Mouse (Mus musculus): Measurements from ENCODE around the gene Ceacam18. TPM values are rescaled to one million over a fixed set of nuclear protein-coding genes. Genes with fewer than 3 reads are reported as not detected.

Ceacam18 gene
- total and polyA plus RNA-seq, 3 experiments, result not detected

GRCm38 (mm10) chr7:43690118-43690517 lies 55.6 kb downstream of the Ceacam18 start, which contains the start of gene Klk14:
Gene Klk14, plus strand, starts transcription at chr7:43690418.
- in situ Hi-C loops (cut with MboI; ENCODE audit: low pct_ligation_motif_present, low pct_unique_long_range_greater_than_20kb, low sequenced_read_pairs) (no loop called here), dilution Hi-C loops (cut with MboI; ENCODE audit: extremely low pct_ligation_motif_present, extremely low pct_unique_long_range_greater_than_20kb, low sequenced_read_pairs) (no loop called here)
- Histone ChIP-seq H3K9me3 (replicated peaks; ENCODE audit: low read length) (no peaks in the 10 kb centered on the region), H3K4me3 (replicated peaks in 1 of 3; ENCODE audit: low read depth in 2 of 3, low read length in 2 of 3, poor library complexity in 1 of 3) (no peak within 1 kb of the TSS), H3K4me1 (ENCODE audit: control insufficient read depth in 1 of 2, insufficient read depth in 2 of 2) (peaks cover 0 to 3% of the 10 kb centered on the region in 2 experiments; a peak in 1 of 4 replicates), H3K9ac (ENCODE audit: insufficient read depth, low read depth) (no peak within 1 kb of the TSS), H3K79me2 (replicated peaks; ENCODE audit: control insufficient read depth, extremely low read depth, insufficient read depth, poor library complexity, severe bottlenecking) (no peaks in the 10 kb centered on the region), H3K4me2 (ENCODE audit: insufficient read depth, low read depth, poor library complexity, severe bottlenecking) (no peak within 1 kb of the TSS), H3K27ac (ENCODE audit: insufficient read depth, low read depth) (no peak within 1 kb of the TSS), H3K36me3 (replicated peaks in 1 of 2; ENCODE audit: control insufficient read depth in 1 of 2, insufficient read depth in 1 of 2, low read length in 1 of 2) (no peaks in the 10 kb centered on the region), H3K27me3 (replicated peaks) (peaks cover 84% of the 10 kb centered on the region)
- no peak for TF ChIP-seq SMC3 (IDR thresholded peaks at IDR 0.05; ENCODE audit: low read depth, low read length)
- TF ChIP-seq ZNF384 (IDR thresholded peaks at IDR 0.05; ENCODE audit: low read depth, low read length), result no peak
- no peak for TF ChIP-seq MAX (IDR thresholded peaks at IDR 0.05; ENCODE audit: low read length)
- TF ChIP-seq CHD1 (IDR thresholded peaks at IDR 0.05; ENCODE audit: low read depth, low read length), result no peak
- TF ChIP-seq MEF2A (IDR thresholded peaks at IDR 0.05; ENCODE audit: borderline replicate concordance, low read depth, low read length), result no peak
- TF ChIP-seq IRF4 (IDR thresholded peaks at IDR 0.05; ENCODE audit: low read depth, low read length), result no peak
- TF ChIP-seq MYC (IDR thresholded peaks at IDR 0.05; ENCODE audit: low read depth, low read length), result no peak
- TF ChIP-seq MXI1 (IDR thresholded peaks at IDR 0.05; ENCODE audit: low read depth, low read length), result no peak
- TF ChIP-seq EP300 (IDR thresholded peaks at IDR 0.05; ENCODE audit: low read length), result no peak
- no peak for TF ChIP-seq NRF1 (IDR thresholded peaks at IDR 0.05; ENCODE audit: low read depth, low read length)
- TF ChIP-seq ZC3H11A (IDR thresholded peaks at IDR 0.05; ENCODE audit: low read depth, low read length), result no peak
- no peak for TF ChIP-seq ZKSCAN1 (IDR thresholded peaks at IDR 0.05; ENCODE audit: borderline replicate concordance, low read depth, low read length)
- no peak for DNase-seq (ENCODE audit: extremely low read depth)

Other genes starting within 250 kb of the Ceacam18 start
Only the 20 nearest of the 26 such genes appear.
- gene Etfb, start 190.6 kb upstream of the Ceacam18 start, total RNA-seq (2012; rRNA removed), result 186 and 201 TPM in 2 replicates
- gene Etfb, start 190.6 kb upstream of the Ceacam18 start, total RNA-seq (2014; rRNA removed), result 147 and 157 TPM in 2 replicates
- 201 and 248 TPM in 2 replicates for gene Etfb, start 190.6 kb upstream of the Ceacam18 start, polyA plus RNA-seq (2012; ENCODE audit: insufficient read length, low read depth)
- not detected in 2 replicates for gene Gm45233, start 190.6 kb upstream of the Ceacam18 start, total RNA-seq (2012; rRNA removed)
- 0.39 TPM in 1 of 2 replicates, not detected in the other for gene Gm45233, start 190.6 kb upstream of the Ceacam18 start, total RNA-seq (2014; rRNA removed)
- gene Gm45233, start 190.6 kb upstream of the Ceacam18 start, polyA plus RNA-seq (2012; ENCODE audit: insufficient read length, low read depth), result 0.66 TPM in 1 of 2 replicates, not detected in the other
- gene Vsig10l, start 171.6 kb upstream of the Ceacam18 start, total RNA-seq (2012; rRNA removed), result 0.17 TPM in 2 replicates
- 0.12 TPM in 2 replicates for gene Vsig10l, start 171.6 kb upstream of the Ceacam18 start, total RNA-seq (2014; rRNA removed)
- 0.99 and 1.8 TPM in 2 replicates for gene Vsig10l, start 171.6 kb upstream of the Ceacam18 start, polyA plus RNA-seq (2012; ENCODE audit: insufficient read length, low read depth)
- gene Iglon5, start 144.6 kb upstream of the Ceacam18 start, total RNA-seq (2012; rRNA removed), result not detected in 2 replicates
- not detected in 2 replicates for gene Iglon5, start 144.6 kb upstream of the Ceacam18 start, total RNA-seq (2014; rRNA removed)
- not detected in 2 replicates for gene Iglon5, start 144.6 kb upstream of the Ceacam18 start, polyA plus RNA-seq (2012; ENCODE audit: insufficient read length, low read depth)
- gene 4931406B18Rik, start 128.8 kb upstream of the Ceacam18 start, total RNA-seq (2012; rRNA removed), result not detected in 2 replicates
- not detected in 2 replicates for gene 4931406B18Rik, start 128.8 kb upstream of the Ceacam18 start, total RNA-seq (2014; rRNA removed)
- gene 4931406B18Rik, start 128.8 kb upstream of the Ceacam18 start, polyA plus RNA-seq (2012; ENCODE audit: insufficient read length, low read depth), result not detected in 2 replicates
- 0.08 TPM in 1 of 2 replicates, not detected in the other for gene Cd33, start 90.3 kb upstream of the Ceacam18 start, total RNA-seq (2012; rRNA removed)
- 0.09 and 0.43 TPM in 2 replicates for gene Cd33, start 90.3 kb upstream of the Ceacam18 start, total RNA-seq (2014; rRNA removed)
- gene Cd33, start 90.3 kb upstream of the Ceacam18 start, polyA plus RNA-seq (2012; ENCODE audit: insufficient read length, low read depth), result 0.33 and 0.40 TPM in 2 replicates
- 2.5 and 2.9 TPM in 2 replicates for gene Zfp658, start 72.5 kb upstream of the Ceacam18 start, total RNA-seq (2012; rRNA removed)
- gene Zfp658, start 72.5 kb upstream of the Ceacam18 start, total RNA-seq (2014; rRNA removed), result 3.3 and 3.4 TPM in 2 replicates
- gene Zfp658, start 72.5 kb upstream of the Ceacam18 start, polyA plus RNA-seq (2012; ENCODE audit: insufficient read length, low read depth), result 2.0 and 2.3 TPM in 2 replicates
- gene Zfp719, start 55.1 kb upstream of the Ceacam18 start, total RNA-seq (2012; rRNA removed), result 5.8 and 6.6 TPM in 2 replicates
- gene Zfp719, start 55.1 kb upstream of the Ceacam18 start, total RNA-seq (2014; rRNA removed), result 8.6 and 9.8 TPM in 2 replicates
- gene Zfp719, start 55.1 kb upstream of the Ceacam18 start, polyA plus RNA-seq (2012; ENCODE audit: insufficient read length, low read depth), result 3.5 and 5.8 TPM in 2 replicates
- gene Zfp819, start 27.5 kb upstream of the Ceacam18 start, total RNA-seq (2012; rRNA removed), result not detected in 2 replicates
- gene Zfp819, start 27.5 kb upstream of the Ceacam18 start, total RNA-seq (2014; rRNA removed), result not detected in 2 replicates
- gene Zfp819, start 27.5 kb upstream of the Ceacam18 start, polyA plus RNA-seq (2012; ENCODE audit: insufficient read length, low read depth), result not detected in 2 replicates
- gene Siglece, start 25.5 kb downstream of the Ceacam18 start, total RNA-seq (2012; rRNA removed), result not detected in 2 replicates
- gene Siglece, start 25.5 kb downstream of the Ceacam18 start, total RNA-seq (2014; rRNA removed), result 0.14 TPM in 1 of 2 replicates, not detected in the other
- 0.14 and 0.23 TPM in 2 replicates for gene Siglece, start 25.5 kb downstream of the Ceacam18 start, polyA plus RNA-seq (2012; ENCODE audit: insufficient read length, low read depth)
- 6.9 and 7.8 TPM in 2 replicates for gene Ctu1, start 37.3 kb downstream of the Ceacam18 start, total RNA-seq (2012; rRNA removed)
- gene Ctu1, start 37.3 kb downstream of the Ceacam18 start, total RNA-seq (2014; rRNA removed), result 7.2 TPM in 2 replicates
- gene Ctu1, start 37.3 kb downstream of the Ceacam18 start, polyA plus RNA-seq (2012; ENCODE audit: insufficient read length, low read depth), result 5.3 and 5.5 TPM in 2 replicates
- gene Klk14, start 55.7 kb downstream of the Ceacam18 start, total RNA-seq (2012; rRNA removed), result not detected in 2 replicates
- gene Klk14, start 55.7 kb downstream of the Ceacam18 start, total RNA-seq (2014; rRNA removed), result not detected in 2 replicates
- gene Klk14, start 55.7 kb downstream of the Ceacam18 start, polyA plus RNA-seq (2012; ENCODE audit: insufficient read length, low read depth), result not detected in 2 replicates
- gene Klk13, start 77.9 kb downstream of the Ceacam18 start, total RNA-seq (2012; rRNA removed), result not detected in 2 replicates
- gene Klk13, start 77.9 kb downstream of the Ceacam18 start, total RNA-seq (2014; rRNA removed), result not detected in 2 replicates
- not detected in 2 replicates for gene Klk13, start 77.9 kb downstream of the Ceacam18 start, polyA plus RNA-seq (2012; ENCODE audit: insufficient read length, low read depth)
- gene Klk12, start 134.2 kb downstream of the Ceacam18 start, total RNA-seq (2012; rRNA removed), result not detected in 2 replicates
- not detected in 2 replicates for gene Klk12, start 134.2 kb downstream of the Ceacam18 start, total RNA-seq (2014; rRNA removed)
- gene Klk12, start 134.2 kb downstream of the Ceacam18 start, polyA plus RNA-seq (2012; ENCODE audit: insufficient read length, low read depth), result not detected in 2 replicates
- gene Klk11, start 139.9 kb downstream of the Ceacam18 start, total RNA-seq (2012; rRNA removed), result not detected in 2 replicates
- not detected in 2 replicates for gene Klk11, start 139.9 kb downstream of the Ceacam18 start, total RNA-seq (2014; rRNA removed)
- gene Klk11, start 139.9 kb downstream of the Ceacam18 start, polyA plus RNA-seq (2012; ENCODE audit: insufficient read length, low read depth), result not detected in 2 replicates
- not detected in 2 replicates for gene Klk10, start 146.3 kb downstream of the Ceacam18 start, total RNA-seq (2012; rRNA removed)
- gene Klk10, start 146.3 kb downstream of the Ceacam18 start, total RNA-seq (2014; rRNA removed), result not detected in 2 replicates
- gene Klk10, start 146.3 kb downstream of the Ceacam18 start, polyA plus RNA-seq (2012; ENCODE audit: insufficient read length, low read depth), result not detected in 2 replicates
- 0.08 TPM in 1 of 2 replicates, not detected in the other for gene Klk9, start 157.2 kb downstream of the Ceacam18 start, total RNA-seq (2012; rRNA removed)
- gene Klk9, start 157.2 kb downstream of the Ceacam18 start, total RNA-seq (2014; rRNA removed), result not detected in 2 replicates
- not detected in 2 replicates for gene Klk9, start 157.2 kb downstream of the Ceacam18 start, polyA plus RNA-seq (2012; ENCODE audit: insufficient read length, low read depth)
- 43.5 and 51.2 TPM in 2 replicates for gene Klk8, start 162.9 kb downstream of the Ceacam18 start, total RNA-seq (2012; rRNA removed)
- gene Klk8, start 162.9 kb downstream of the Ceacam18 start, total RNA-seq (2014; rRNA removed), result 2.3 and 5.5 TPM in 2 replicates
- gene Klk8, start 162.9 kb downstream of the Ceacam18 start, polyA plus RNA-seq (2012; ENCODE audit: insufficient read length, low read depth), result 5.0 and 5.3 TPM in 2 replicates
- not detected in 2 replicates for gene Klk7, start 176.6 kb downstream of the Ceacam18 start, total RNA-seq (2012; rRNA removed)
- not detected in 2 replicates for gene Klk7, start 176.6 kb downstream of the Ceacam18 start, total RNA-seq (2014; rRNA removed)
- not detected in 2 replicates for gene Klk7, start 176.6 kb downstream of the Ceacam18 start, polyA plus RNA-seq (2012; ENCODE audit: insufficient read length, low read depth)
- not detected in 2 replicates for gene Klk6, start 189.8 kb downstream of the Ceacam18 start, total RNA-seq (2012; rRNA removed)
- not detected in 2 replicates for gene Klk6, start 189.8 kb downstream of the Ceacam18 start, total RNA-seq (2014; rRNA removed)
- gene Klk6, start 189.8 kb downstream of the Ceacam18 start, polyA plus RNA-seq (2012; ENCODE audit: insufficient read length, low read depth), result not detected in 2 replicates